Mouse (Mus musculus): ENCODE measurements around the gene Gm11757. TPM values are rescaled to one million over a fixed set of nuclear protein-coding genes. Genes with fewer than 3 reads are reported as not detected.
"Not testable (repeated sequence)": the region's sequence is repeated elsewhere in the genome, so short reads cannot be mapped to it uniquely, and the experiment has no call there.

Gm11757 gene
- polyA plus RNA-seq (2021) = not detected

DNA sequence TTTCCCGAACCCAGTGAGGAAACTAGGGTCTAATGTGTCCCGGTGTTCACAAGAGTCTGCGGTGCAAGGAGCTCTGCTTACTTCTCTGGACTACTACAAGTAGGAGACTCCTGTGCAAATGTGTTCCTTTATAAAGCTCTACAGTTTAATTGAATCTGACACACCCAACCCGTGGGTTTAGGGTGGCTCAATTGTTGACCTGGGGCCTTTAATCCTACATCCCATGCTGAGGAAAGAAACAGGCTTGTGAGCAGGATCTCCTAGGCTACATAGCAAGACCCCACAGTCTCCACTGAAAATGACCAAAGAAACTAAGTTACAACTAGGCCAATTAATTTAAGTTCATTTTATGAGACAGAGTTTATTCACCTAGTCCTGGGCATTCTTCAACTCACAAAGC, at the start of gene Gm11757:
Gm11757 (minus strand) TSS at position 101 of the 400 bp plus-strand sequence.
- DNase-seq (ENCODE audit: low read depth, low spot score); H3K27me3 ChIP-seq; in situ Hi-C loops (cut with MboI; ENCODE audit: low pct_unique_long_range_greater_than_20kb); CTCF ChIA-PET; POLR2A ChIA-PET; ATAC-seq: not testable (repeated sequence)

- ATAC-seq; DNase-seq (ENCODE audit: low read depth, low spot score); H3K27me3 ChIP-seq; in situ Hi-C loops (cut with MboI; ENCODE audit: low pct_unique_long_range_greater_than_20kb); POLR2A ChIA-PET; CTCF ChIA-PET: not testable (repeated sequence)
Observed at GRCm38 (mm10) chr4:73920660-73921059, 29.7 kb upstream of the Gm11757 start, which contains the start of gene Gm11756. Gene Gm11756, minus strand, starts transcription at chr4:73920760.

- POLR2A ChIA-PET; CTCF ChIA-PET; in situ Hi-C loops (cut with MboI; ENCODE audit: low pct_unique_long_range_greater_than_20kb); ATAC-seq; DNase-seq (ENCODE audit: low read depth, low spot score); H3K27me3 ChIP-seq: not testable (repeated sequence)
Observed at GRCm38 (mm10) chr4:73905853-73906252, 14.9 kb upstream of the Gm11757 start, which contains the start of gene Gm13871. Gene Gm13871, minus strand, starts transcription at chr4:73905953.

DNA sequence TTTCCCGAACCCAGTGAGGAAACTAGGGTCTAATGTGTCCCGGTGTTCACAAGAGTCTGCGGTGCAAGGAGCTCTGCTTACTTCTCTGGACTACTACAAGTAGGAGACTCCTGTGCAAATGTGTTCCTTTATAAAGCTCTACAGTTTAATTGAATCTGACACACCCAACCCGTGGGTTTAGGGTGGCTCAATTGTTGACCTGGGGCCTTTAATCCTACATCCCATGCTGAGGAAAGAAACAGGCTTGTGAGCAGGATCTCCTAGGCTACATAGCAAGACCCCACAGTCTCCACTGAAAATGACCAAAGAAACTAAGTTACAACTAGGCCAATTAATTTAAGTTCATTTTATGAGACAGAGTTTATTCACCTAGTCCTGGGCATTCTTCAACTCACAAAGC, 14.7 kb downstream of the Gm11757 start, which contains the start of gene Gm11758:
Gm11758 (minus strand) TSS at position 101 of the 400 bp plus-strand sequence.
- in situ Hi-C loops (cut with MboI; ENCODE audit: low pct_unique_long_range_greater_than_20kb); DNase-seq (ENCODE audit: low read depth, low spot score); H3K27me3 ChIP-seq; ATAC-seq; CTCF ChIA-PET; POLR2A ChIA-PET: not testable (repeated sequence)

Other genes with a start within 250 kb of the Gm11757 start
- gene Gm11239, start 222.8 kb downstream of the Gm11757 start, polyA plus RNA-seq (2021) = not detected
- not detected for gene Gm428, start 207.6 kb downstream of the Gm11757 start, polyA plus RNA-seq (2021)
- not detected for gene Rasef, start 100.1 kb downstream of the Gm11757 start, polyA plus RNA-seq (2021)
- not detected for gene Gm11758, start 14.8 kb downstream of the Gm11757 start, polyA plus RNA-seq (2021)
- gene Gm13871, start 14.8 kb upstream of the Gm11757 start, polyA plus RNA-seq (2021) = not detected
- not detected for gene Gm11756, start 29.6 kb upstream of the Gm11757 start, polyA plus RNA-seq (2021)
- gene 2310002L09Rik, start 59.7 kb upstream of the Gm11757 start, polyA plus RNA-seq (2021) = not detected
- gene Frmd3, start 122.3 kb upstream of the Gm11757 start, polyA plus RNA-seq (2021) = not detected

Data from Patski (cell line).